Mouse (Mus musculus) midbrain, embryonic 10.5 days (tissue): ENCODE measurements around the gene Zap70. TPM values are rescaled to one million over a fixed set of nuclear protein-coding genes. Genes with fewer than 3 reads are reported as not detected.

Experiments
- DNase-seq: peaks from one replicate; pipeline ENCODE4 v3.0.0-alpha.2; 2017; ENCODE audit warnings: low spot score
- H3K27ac ChIP-seq: fragments of 300-500 bp; sonication (generic); replicated peaks from 2 replicates; pipeline ENCODE4 v1.5.1; 2016; ENCODE audit warnings: mild to moderate bottlenecking
- H3K27me3 ChIP-seq: fragments of 300-500 bp; sonication (generic); 2 replicates; pipeline ENCODE4 v1.6.1; 2016; ENCODE audit warnings: low read depth, mild to moderate bottlenecking; ENCODE audit not compliant: poor library complexity, severe bottlenecking
- H3K36me3 ChIP-seq: fragments of 300-500 bp; sonication (generic); 2 replicates; pipeline ENCODE4 v1.6.1; 2016; ENCODE audit warnings: mild to moderate bottlenecking, moderate library complexity
- H3K4me1 ChIP-seq: fragments of 300-500 bp; sonication (generic); 2 replicates; pipeline ENCODE4 v1.6.1; 2016
- H3K4me3 ChIP-seq: fragments of 300-500 bp; sonication (generic); 2 replicates; pipeline ENCODE4 v1.5.1; 2016; ENCODE audit warnings: mild to moderate bottlenecking, moderate library complexity
- H3K9me3 ChIP-seq: fragments of 300-500 bp; sonication (generic); replicated peaks from 2 replicates; pipeline ENCODE4 v1.6.1; 2016; ENCODE audit warnings: mild to moderate bottlenecking
- WGBS: fragments of 180-500 bp; shearing (Covaris S2); methylation state at CpG from one replicate; pipeline ENCODE4 v1.1.7; 2016; 5-methylcytosine and 5-hydroxymethylcytosine counted together
- polyA plus RNA-seq: library from polyadenylated mRNA; unstranded; fragments of >200 nt; fragmentation: Nextera tagmentation; extraction: Ambion mirVana; gene quantifications from 2 replicates; pipeline ENCODE4 v1.2.1, GENCODE M21; 2016

The Zap70 gene
- polyA plus RNA-seq, 1 experiment from 2014 or later: 0.43 TPM

DNA sequence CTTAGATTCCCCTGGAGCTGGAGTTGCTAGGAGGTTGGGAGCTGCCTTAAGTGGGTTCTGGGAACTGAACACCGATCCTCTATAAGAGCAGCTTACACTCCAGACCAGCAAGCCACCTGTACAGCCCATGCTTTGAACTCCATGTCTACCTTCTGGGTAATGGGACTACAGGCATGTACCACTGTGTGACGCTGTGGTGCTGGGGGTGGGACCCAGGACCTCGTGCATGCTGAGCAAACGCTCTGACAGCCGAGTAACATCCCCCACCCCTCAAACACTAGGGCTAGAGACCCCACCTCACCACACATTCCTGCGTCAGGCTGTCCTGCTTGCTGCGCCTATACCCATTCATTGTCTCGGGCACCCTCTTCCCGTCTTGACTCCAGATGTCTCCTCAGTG is 3.0 kb upstream of the Zap70 start:
- H3K36me3 ChIP-seq: no peaks in the 10 kb centered on the region
- no peaks in the 10 kb centered on the region for H3K4me1 ChIP-seq
- H3K27ac ChIP-seq: no peak overlapping the region
- no peak for DNase-seq
- no peak overlapping the region for H3K4me3 ChIP-seq
- 88% methylated on average over 9 of the region's 9 CpGs for WGBS
- no peaks in the 10 kb centered on the region for H3K27me3 ChIP-seq
- no peaks in the 10 kb centered on the region for H3K9me3 ChIP-seq

- H3K4me1 ChIP-seq: no peaks in the 10 kb centered on the region
- H3K27ac ChIP-seq: no peak overlapping the region
- DNase-seq: no peak
- no peak overlapping the region for H3K4me3 ChIP-seq
- H3K36me3 ChIP-seq: no peaks in the 10 kb centered on the region
- no peaks in the 10 kb centered on the region for H3K27me3 ChIP-seq
- 88% methylated on average over 18 of the region's 18 CpGs for WGBS
- no peaks in the 10 kb centered on the region for H3K9me3 ChIP-seq
Observed at GRCm38 (mm10) chr1:36759076-36759475, 2.5 kb upstream of the Zap70 start.

DNA sequence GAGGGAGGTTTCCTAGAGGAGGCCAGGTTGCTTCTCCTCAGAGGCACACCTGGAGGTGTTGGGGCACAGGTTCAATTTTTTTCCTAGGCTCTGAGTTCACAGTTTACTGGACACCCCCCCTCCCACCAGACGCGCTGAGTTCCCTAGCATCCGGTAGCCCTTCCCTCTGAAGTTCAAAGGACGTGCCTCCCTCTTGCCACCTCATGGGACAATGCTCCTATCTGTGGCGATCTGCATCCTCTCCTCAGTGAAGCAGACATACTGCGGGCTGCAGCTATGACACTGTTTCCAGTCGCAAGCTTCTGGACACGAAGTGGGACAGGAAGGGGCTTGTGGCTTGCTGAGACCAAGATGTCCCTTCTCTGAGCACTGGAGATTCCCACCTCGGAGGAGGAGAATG is 1.2 kb upstream of the Zap70 start:
- no peaks in the 10 kb centered on the region for H3K9me3 ChIP-seq
- H3K4me1 ChIP-seq: no peaks in the 10 kb centered on the region
- no peak overlapping the region for H3K4me3 ChIP-seq
- no peak overlapping the region for H3K27ac ChIP-seq
- no peak for DNase-seq
- no peaks in the 10 kb centered on the region for H3K27me3 ChIP-seq
- H3K36me3 ChIP-seq: no peaks in the 10 kb centered on the region
- 86% methylated on average over 9 of the region's 9 CpGs for WGBS

- DNase-seq: no peak
- no peak overlapping the region for H3K27ac ChIP-seq
- H3K9me3 ChIP-seq: no peaks in the 10 kb centered on the region
- H3K4me1 ChIP-seq: no peaks in the 10 kb centered on the region
- H3K27me3 ChIP-seq: no peaks in the 10 kb centered on the region
- WGBS: 91% methylated on average over 8 of the region's 8 CpGs
- no peaks in the 10 kb centered on the region for H3K36me3 ChIP-seq
- H3K4me3 ChIP-seq: no peak overlapping the region
Observed at GRCm38 (mm10) chr1:36761061-36761460, 537 bp upstream of the Zap70 start.

DNA sequence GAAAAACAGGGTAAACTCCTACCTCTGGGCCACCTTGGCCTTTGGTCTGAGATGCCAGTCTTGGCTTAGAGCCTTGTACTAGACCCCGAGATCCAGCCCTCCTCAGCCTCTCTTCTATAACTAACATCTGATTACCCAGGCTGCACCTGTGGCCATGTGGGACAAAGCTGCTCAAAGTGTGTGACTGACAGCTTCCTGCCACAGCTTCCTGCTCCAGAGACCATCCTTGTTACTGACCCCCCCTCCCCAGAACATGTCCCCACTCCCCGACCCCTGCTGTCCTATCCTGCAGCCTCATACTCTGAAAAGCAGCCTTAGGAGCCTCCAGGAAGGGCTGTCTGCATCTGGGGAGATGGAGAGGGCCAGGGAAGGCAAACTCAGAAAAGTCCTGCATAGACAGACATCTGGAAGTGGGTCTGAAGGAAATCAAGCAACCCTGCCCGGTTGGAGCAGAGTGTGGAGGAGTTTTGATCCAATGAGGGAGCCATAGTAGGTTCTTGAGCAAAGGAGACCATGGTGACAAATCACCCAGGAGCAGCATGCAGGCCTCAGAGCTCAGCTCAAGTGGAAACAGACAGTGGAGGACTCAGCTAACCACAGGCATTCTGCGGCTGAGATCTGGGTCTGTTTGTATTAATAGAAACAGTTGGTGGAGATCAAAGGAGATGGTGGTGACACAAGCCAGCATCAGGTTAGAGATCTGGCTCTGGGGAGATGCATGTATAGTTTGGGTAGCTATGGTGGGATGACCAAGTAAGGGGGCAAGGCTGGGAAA is 5.0 kb downstream of the Zap70 start:
- Histone ChIP-seq H3K4me3 (no peak overlapping the region), H3K4me1 (peaks cover 10% of the 10 kb centered on the region), H3K27ac (0 out of 2 replicates have a peak overlapping the region, but pooled peaks have one; percentile 6), H3K27me3 (peaks cover 21% of the 10 kb centered on the region), H3K9me3 (no peaks in the 10 kb centered on the region), H3K36me3 (no peaks in the 10 kb centered on the region)
- 80% methylated on average over 4 of the region's 4 CpGs for WGBS
- DNase-seq: no peak

DNA sequence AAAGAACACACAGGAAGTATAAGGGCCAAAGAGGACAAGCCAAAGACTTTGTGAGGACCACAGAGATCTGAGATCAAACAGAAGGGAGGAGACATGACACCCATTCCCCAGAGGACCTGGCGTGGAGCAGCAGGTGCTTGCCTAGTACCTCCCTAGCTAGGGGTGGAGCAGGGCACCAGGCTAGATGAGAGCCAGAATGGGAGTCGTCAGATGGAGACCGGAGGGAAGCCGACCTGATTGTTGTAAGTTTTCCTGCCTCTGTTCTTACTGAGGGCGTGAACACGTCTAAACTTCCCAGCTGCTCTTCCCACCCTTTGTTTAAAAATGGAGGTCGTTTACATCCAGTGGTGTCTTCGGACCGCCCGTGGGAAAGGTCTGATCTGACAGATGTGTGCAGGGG is 5.7 kb downstream of the Zap70 start:
- 61% methylated on average over 10 of the region's 10 CpGs for WGBS
- Histone ChIP-seq H3K9me3 (no peaks in the 10 kb centered on the region), H3K4me1 (peaks cover 10% of the 10 kb centered on the region), H3K4me3 (no peak overlapping the region), H3K36me3 (no peaks in the 10 kb centered on the region), H3K27me3 (peaks cover 25% of the 10 kb centered on the region), H3K27ac (no peak overlapping the region)
- no peak for DNase-seq

- Histone ChIP-seq H3K36me3 (no peaks in the 10 kb centered on the region), H3K4me1 (peaks cover 10% of the 10 kb centered on the region), H3K27me3 (peaks cover 25% of the 10 kb centered on the region), H3K27ac (no peak overlapping the region), H3K4me3 (no peak overlapping the region), H3K9me3 (no peaks in the 10 kb centered on the region)
- whole genome bisulfite sequencing: 82% methylated on average over 5 of the region's 5 CpGs
- DNase-seq: no peak
Observed at GRCm38 (mm10) chr1:36768786-36769185, 7.2 kb downstream of the Zap70 start.

GRCm38 (mm10) chr1:36769951-36770350 is 8.4 kb downstream of the Zap70 start:
- Histone ChIP-seq H3K36me3 (no peaks in the 10 kb centered on the region), H3K9me3 (no peaks in the 10 kb centered on the region), H3K27me3 (peaks cover 25% of the 10 kb centered on the region), H3K27ac (no peak overlapping the region), H3K4me1 (peaks cover 10% of the 10 kb centered on the region), H3K4me3 (no peak overlapping the region)
- no peak for DNase-seq
- 84% methylated on average over 1 of the region's 1 CpGs for WGBS

DNA sequence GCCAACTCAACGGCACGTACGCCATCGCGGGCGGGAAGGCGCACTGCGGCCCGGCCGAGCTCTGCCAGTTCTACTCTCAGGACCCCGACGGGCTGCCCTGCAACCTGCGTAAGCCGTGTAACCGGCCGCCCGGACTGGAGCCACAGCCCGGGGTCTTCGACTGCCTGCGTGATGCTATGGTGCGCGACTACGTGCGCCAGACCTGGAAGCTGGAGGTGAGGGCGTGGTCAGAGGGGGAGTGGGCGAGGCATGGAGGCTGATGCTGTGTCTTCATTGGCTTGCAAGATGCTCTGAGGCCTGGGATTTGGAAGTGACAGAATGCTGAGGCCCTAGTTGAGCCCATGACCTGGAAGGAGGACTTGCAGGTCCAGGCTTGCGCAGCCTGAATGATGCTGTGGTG is 9.4 kb downstream of the Zap70 start:
- Histone ChIP-seq H3K27ac (no peak overlapping the region), H3K27me3 (peaks cover 25% of the 10 kb centered on the region), H3K9me3 (no peaks in the 10 kb centered on the region), H3K4me1 (peaks cover 10% of the 10 kb centered on the region), H3K4me3 (peak overlapping the region; percentile 40), H3K36me3 (no peaks in the 10 kb centered on the region)
- DNase-seq: peak; percentile 19
- 23% methylated on average over 27 of the region's 27 CpGs for WGBS

- no peak overlapping the region for H3K27ac ChIP-seq
- DNase-seq: no peak
- WGBS: 91% methylated on average over 9 of the region's 9 CpGs
- H3K9me3 ChIP-seq: no peaks in the 10 kb centered on the region
- H3K4me3 ChIP-seq: no peak overlapping the region
- peaks cover 7% of the 10 kb centered on the region for H3K4me1 ChIP-seq
- H3K36me3 ChIP-seq: no peaks in the 10 kb centered on the region
- H3K27me3 ChIP-seq: peaks cover 25% of the 10 kb centered on the region
Observed at GRCm38 (mm10) chr1:36772198-36772934, 10.8 kb downstream of the Zap70 start.

- 92% methylated on average over 13 of the region's 13 CpGs for WGBS
- H3K4me3 ChIP-seq: no peak overlapping the region
- H3K9me3 ChIP-seq: no peaks in the 10 kb centered on the region
- H3K27me3 ChIP-seq: peaks cover 14% of the 10 kb centered on the region; the same call in 1 of the 2 replicates
- H3K36me3 ChIP-seq: no peaks in the 10 kb centered on the region
- DNase-seq: no peak
- H3K27ac ChIP-seq: no peak overlapping the region
- H3K4me1 ChIP-seq: peaks cover 10% of the 10 kb centered on the region
Observed at GRCm38 (mm10) chr1:36780793-36781192, 19.2 kb downstream of the Zap70 start.

DNA sequence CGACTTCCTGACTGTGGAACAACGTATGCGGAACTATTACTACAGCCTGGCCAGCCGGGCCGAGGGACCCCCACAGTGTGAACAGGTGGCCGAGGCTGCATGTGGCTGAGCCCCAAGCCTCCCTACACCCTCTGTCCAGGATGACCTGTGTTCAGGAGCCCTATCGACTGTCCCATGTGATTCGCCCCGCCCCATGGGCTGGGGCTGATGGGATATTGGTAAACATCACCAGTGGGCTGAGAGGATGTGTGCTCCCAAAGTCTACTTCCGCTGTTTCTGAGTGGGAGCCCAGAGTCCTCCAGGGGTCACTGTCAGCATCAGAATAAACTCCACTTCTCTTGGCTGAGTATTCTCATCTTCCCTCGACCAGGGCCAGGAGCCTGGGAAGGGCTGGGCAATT is 20.9 kb downstream of the Zap70 start:
- no peak for DNase-seq
- no peaks in the 10 kb centered on the region for H3K36me3 ChIP-seq
- H3K9me3 ChIP-seq: no peaks in the 10 kb centered on the region
- H3K4me1 ChIP-seq: peaks cover 10% of the 10 kb centered on the region
- WGBS: 83% methylated on average over 11 of the region's 11 CpGs
- H3K27ac ChIP-seq: no peak overlapping the region
- peaks cover 19% of the 10 kb centered on the region; the same call in 1 of the 2 replicates for H3K27me3 ChIP-seq
- no peak overlapping the region for H3K4me3 ChIP-seq
